Mouse (Mus musculus) midbrain, embryonic 12.5 days (tissue): ENCODE data around the gene Pde10a. TPM values are rescaled to one million over a fixed set of nuclear protein-coding genes. Genes with fewer than 3 reads are reported as not detected.

ENCODE experiments used
- ATAC-seq: fragments of 200-750 bp; cut with Nextera tagmentation; 2 replicates; pipeline ENCODE4 v1.8.0; 2017; ENCODE audit warnings: low read depth, moderate TSS enrichment, moderate library complexity; ENCODE audit not compliant: low FRiP score
- H3K27ac ChIP-seq: fragments of 300-500 bp; sonication (generic); replicated peaks from 2 replicates; pipeline ENCODE4 v1.5.1; 2016; ENCODE audit warnings: mild to moderate bottlenecking
- H3K27me3 ChIP-seq: fragments of 300-500 bp; sonication (generic); 2 replicates; pipeline ENCODE4 v1.6.1; 2016; ENCODE audit warnings: mild to moderate bottlenecking
- H3K36me3 ChIP-seq: fragments of 300-500 bp; sonication (generic); 2 replicates; pipeline ENCODE4 v1.6.1; 2016
- H3K4me1 ChIP-seq: fragments of 300-500 bp; sonication (generic); 2 replicates; pipeline ENCODE4 v1.6.1; 2016
- H3K4me2 ChIP-seq: fragments of 300-500 bp; sonication (generic); replicated peaks from 2 replicates; pipeline ENCODE4 v1.6.1; 2016; ENCODE audit warnings: mild to moderate bottlenecking, moderate library complexity
- H3K4me3 ChIP-seq: fragments of 300-500 bp; sonication (generic); 2 replicates; pipeline ENCODE4 v1.5.1; 2016; ENCODE audit warnings: mild to moderate bottlenecking
- H3K9ac ChIP-seq: fragments of 300-500 bp; sonication (generic); replicated peaks from 2 replicates; pipeline ENCODE4 v1.6.1; 2016; ENCODE audit warnings: mild to moderate bottlenecking, moderate library complexity
- H3K9me3 ChIP-seq: fragments of 300-500 bp; sonication (generic); 2 replicates; pipeline ENCODE4 v1.6.1; 2016; ENCODE audit warnings: mild to moderate bottlenecking
- WGBS: fragments of 180-500 bp; shearing (Covaris S2); methylation state at CpG from one replicate; pipeline ENCODE4 v1.1.7; 2016; 5-methylcytosine and 5-hydroxymethylcytosine counted together
- polyA plus RNA-seq: library from polyadenylated mRNA; unstranded; fragments of >200 nt; fragmentation: Nextera tagmentation; extraction: Ambion mirVana; gene quantifications from 2 replicates; pipeline ENCODE4 v1.2.1, GENCODE M21; 2016

The Pde10a gene
- polyA plus RNA-seq, 1 experiment from 2014 or later = 9.9 TPM

- no peak for ATAC-seq
- H3K9ac ChIP-seq = no peak overlapping the region
- H3K27me3 ChIP-seq = no peaks in the 10 kb centered on the region
- no peaks in the 10 kb centered on the region for H3K9me3 ChIP-seq
- no peaks in the 10 kb centered on the region for H3K36me3 ChIP-seq
- H3K27ac ChIP-seq = no peak overlapping the region
- no peak overlapping the region for H3K4me2 ChIP-seq
- H3K4me3 ChIP-seq = no peak overlapping the region
- WGBS = 74% methylated on average over 6 of the region's 6 CpGs
- no peaks in the 10 kb centered on the region for H3K4me1 ChIP-seq
Observed at GRCm38 (mm10) chr17:8554219-8554618, 29.0 kb downstream of the Pde10a start.

- no peaks in the 10 kb centered on the region for H3K27me3 ChIP-seq
- WGBS = 88% methylated on average over 9 of the region's 9 CpGs
- H3K27ac ChIP-seq = no peak overlapping the region
- ATAC-seq = no peak
- H3K36me3 ChIP-seq = no peaks in the 10 kb centered on the region
- no peak overlapping the region for H3K4me2 ChIP-seq
- H3K9me3 ChIP-seq = no peaks in the 10 kb centered on the region
- no peak overlapping the region for H3K4me3 ChIP-seq
- H3K9ac ChIP-seq = no peak overlapping the region
- no peaks in the 10 kb centered on the region for H3K4me1 ChIP-seq
Observed at GRCm38 (mm10) chr17:8555785-8556184, 30.6 kb downstream of the Pde10a start.

GRCm38 (mm10) chr17:8556223-8556622 lies 31.1 kb downstream of the Pde10a start:
- Histone ChIP-seq H3K4me2 (no peak overlapping the region), H3K9ac (no peak overlapping the region), H3K36me3 (no peaks in the 10 kb centered on the region), H3K27me3 (no peaks in the 10 kb centered on the region), H3K4me1 (no peaks in the 10 kb centered on the region), H3K27ac (no peak overlapping the region), H3K4me3 (no peak overlapping the region), H3K9me3 (no peaks in the 10 kb centered on the region)
- no peak for ATAC-seq
- 88% methylated on average over 6 of the region's 6 CpGs for WGBS

- Histone ChIP-seq H3K9ac (no peak overlapping the region), H3K4me1 (no peaks in the 10 kb centered on the region), H3K27ac (no peak overlapping the region), H3K9me3 (no peaks in the 10 kb centered on the region), H3K36me3 (no peaks in the 10 kb centered on the region), H3K4me3 (no peak overlapping the region), H3K4me2 (no peak overlapping the region), H3K27me3 (no peaks in the 10 kb centered on the region)
- 90% methylated on average over 8 of the region's 8 CpGs for WGBS
- ATAC-seq = no peak
Observed at GRCm38 (mm10) chr17:8557926-8558325, 32.8 kb downstream of the Pde10a start.

GRCm38 (mm10) chr17:8562101-8562885 lies 37.1 kb downstream of the Pde10a start:
- Histone ChIP-seq H3K36me3 (no peaks in the 10 kb centered on the region), H3K9ac (no peak overlapping the region), H3K4me2 (no peak overlapping the region), H3K4me1 (no peaks in the 10 kb centered on the region), H3K27me3 (no peaks in the 10 kb centered on the region), H3K27ac (no peak overlapping the region), H3K4me3 (no peak overlapping the region), H3K9me3 (no peaks in the 10 kb centered on the region)
- ATAC-seq = no peak
- WGBS = 81% methylated on average over 14 of the region's 14 CpGs

GRCm38 (mm10) chr17:8562886-8563280 lies 37.7 kb downstream of the Pde10a start:
- Histone ChIP-seq H3K4me1 (no peaks in the 10 kb centered on the region), H3K36me3 (no peaks in the 10 kb centered on the region), H3K27ac (no peak overlapping the region), H3K9ac (no peak overlapping the region), H3K4me3 (no peak overlapping the region), H3K27me3 (no peaks in the 10 kb centered on the region), H3K4me2 (no peak overlapping the region), H3K9me3 (no peaks in the 10 kb centered on the region)
- ATAC-seq = no peak
- 95% methylated on average over 1 of the region's 1 CpGs for WGBS

GRCm38 (mm10) chr17:8566850-8567249 lies 41.7 kb downstream of the Pde10a start, which contains the start of gene Gm17087:
Gm17087 (minus strand) TSS chr17:8566950.
- Histone ChIP-seq H3K4me1 (no peaks in the 10 kb centered on the region), H3K27me3 (no peaks in the 10 kb centered on the region), H3K9ac (no peak within 1 kb of the TSS), H3K27ac (no peak within 1 kb of the TSS), H3K9me3 (no peaks in the 10 kb centered on the region), H3K36me3 (no peaks in the 10 kb centered on the region), H3K4me2 (no peak within 1 kb of the TSS), H3K4me3 (no peak within 1 kb of the TSS)
- no peak for ATAC-seq
- WGBS = 90% methylated on average over 6 of the region's 6 CpGs

- ATAC-seq = no peak
- Histone ChIP-seq H3K4me1 (no peaks in the 10 kb centered on the region), H3K9ac (no peak overlapping the region), H3K27me3 (no peaks in the 10 kb centered on the region), H3K36me3 (no peaks in the 10 kb centered on the region), H3K4me2 (no peak overlapping the region), H3K9me3 (no peaks in the 10 kb centered on the region), H3K4me3 (no peak overlapping the region), H3K27ac (no peak overlapping the region)
- WGBS = 69% methylated on average over 8 of the region's 8 CpGs
Observed at GRCm38 (mm10) chr17:8573542-8574260, 48.5 kb downstream of the Pde10a start.

- H3K4me2 ChIP-seq = no peak overlapping the region
- WGBS = 67% methylated on average over 3 of the region's 3 CpGs
- no peaks in the 10 kb centered on the region for H3K9me3 ChIP-seq
- no peak overlapping the region for H3K27ac ChIP-seq
- no peak for ATAC-seq
- no peak overlapping the region for H3K9ac ChIP-seq
- no peaks in the 10 kb centered on the region for H3K36me3 ChIP-seq
- peaks cover 7% of the 10 kb centered on the region; the same call in 1 of the 2 replicates for H3K4me1 ChIP-seq
- H3K4me3 ChIP-seq = no peak overlapping the region
- no peaks in the 10 kb centered on the region for H3K27me3 ChIP-seq
Observed at GRCm38 (mm10) chr17:8580360-8580759, 55.2 kb downstream of the Pde10a start.

- Histone ChIP-seq H3K27me3 (no peaks in the 10 kb centered on the region), H3K4me3 (no peak overlapping the region), H3K36me3 (no peaks in the 10 kb centered on the region), H3K4me2 (no peak overlapping the region), H3K27ac (no peak overlapping the region), H3K9ac (no peak overlapping the region), H3K9me3 (no peaks in the 10 kb centered on the region), H3K4me1 (peaks cover 7% of the 10 kb centered on the region; the same call in 1 of the 2 replicates)
- ATAC-seq = no peak
- 63% methylated on average over 8 of the region's 8 CpGs for WGBS
Observed at GRCm38 (mm10) chr17:8581579-8581978, 56.4 kb downstream of the Pde10a start.

- ATAC-seq = 0 out of 2 replicates have a peak, but pooled peaks have one; percentile 27
- peak overlapping the region; percentile 21 for H3K4me3 ChIP-seq
- WGBS = 15% methylated on average over 22 of the region's 22 CpGs
Observed at GRCm38 (mm10) chr17:8592427-8593277, 67.5 kb downstream of the Pde10a start.

More at GRCm38 (mm10) chr17:8592427-8593277, 67.5 kb downstream of the Pde10a start:
- H3K4me1 ChIP-seq = no peaks in the 10 kb centered on the region
- peak overlapping the region; percentile 53 for H3K4me2 ChIP-seq
- no peak overlapping the region for H3K27ac ChIP-seq
- no peaks in the 10 kb centered on the region for H3K9me3 ChIP-seq
- no peak overlapping the region for H3K9ac ChIP-seq
- H3K27me3 ChIP-seq = no peaks in the 10 kb centered on the region; the same call in 1 of the 2 replicates
- H3K36me3 ChIP-seq = no peaks in the 10 kb centered on the region
